ENCODE assay signal across 24 mouse cellular contexts in the genomic region with DNA sequence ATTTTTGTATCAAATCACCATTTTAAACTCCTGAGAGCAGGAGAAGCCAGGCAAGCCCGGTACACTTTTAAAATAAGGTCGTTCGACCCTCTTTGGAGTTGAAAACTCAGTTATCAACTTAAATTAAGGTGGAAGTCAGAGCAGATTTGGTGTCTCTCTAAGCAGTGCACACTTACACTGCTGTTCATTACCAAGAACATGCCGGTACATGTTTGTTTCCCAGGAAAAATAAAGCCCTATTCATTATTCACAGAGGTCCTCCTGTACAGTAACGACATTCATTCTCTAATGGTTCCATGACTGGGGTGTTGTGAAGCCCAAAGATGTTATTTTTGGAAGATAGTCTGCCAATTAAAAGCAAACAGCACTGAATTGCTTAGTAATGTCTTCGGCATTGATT. TPM values are rescaled to one million over a fixed set of nuclear protein-coding genes. Genes with fewer than 3 reads are reported as not detected.
A peak's percentile ranks its signal among the peaks of the same experiment; 100 is the strongest.
DNase-seq lines count a peak whose midpoint lies in the region; ATAC-seq and TF ChIP-seq lines count a peak whose summit lies in the region.
"Had no signal": no experiment of that assay in that cellular context is flagged by ENCODE, and none has a peak within 500 bp of the region (broad histone marks: within the 10 kb centered on the region; RNA-seq: fewer than 3 reads in every experiment).

No protein-coding gene starts in this region.

- H3K27me3 ChIP-seq in forebrain, embryonic 16.5 days (replicated peaks; ENCODE audit: control insufficient read depth, insufficient read depth, low read length): no peaks in the 10 kb centered on the region
- H3K27me3 ChIP-seq in forebrain, embryonic 10.5 days (ENCODE audit: poor library complexity, severe bottlenecking): no peaks in the 10 kb centered on the region
- no peaks in the 10 kb centered on the region for H3K27me3 ChIP-seq in hindbrain, postnatal 0 days (ENCODE audit: insufficient read depth, low read length)
- H3K27me3 ChIP-seq in midbrain, postnatal 0 days (ENCODE audit: insufficient read depth, low read length): no peaks in the 10 kb centered on the region
- H3K27me3 ChIP-seq: forebrain, embryonic 13.5 days; heart, embryonic 15.5 days; hindbrain, embryonic 13.5 days had no signal

- TF ChIP-seq POLR2A in embryonic fibroblast, embryonic 13.5 days (IDR thresholded peaks at IDR 0.05; ENCODE audit: low read depth, low read length): no peak

- no peak overlapping the region for H3K9ac ChIP-seq in forebrain, embryonic 16.5 days (replicated peaks; ENCODE audit: low read depth, low read length)
- H3K9ac ChIP-seq in hindbrain, postnatal 0 days (replicated peaks; ENCODE audit: low read length): no peak overlapping the region
- H3K9ac ChIP-seq in midbrain, postnatal 0 days (replicated peaks; ENCODE audit: low read length, poor library complexity, severe bottlenecking): no peak overlapping the region
- H3K9ac ChIP-seq: forebrain, embryonic 13.5 days; heart, embryonic 15.5 days; hindbrain, embryonic 13.5 days had no signal

- DNase-seq in forebrain, embryonic 10.5 days (ENCODE audit: extremely low spot score, low spot score): no peak
- peak; percentile 35 for DNase-seq in retina, postnatal 1 day
- DNase-seq in retina, embryonic 14.5 days (ENCODE audit: low spot score): no peak
- no peak for DNase-seq in lung, postnatal 10 days
- DNase-seq in hindbrain, postnatal 0 days (ENCODE audit: low spot score): no peak
- DNase-seq in midbrain, postnatal 0 days (ENCODE audit: low spot score): no peak
- DNase-seq: adrenal gland, adult 2 months; adrenal gland, postnatal 25 days; cerebellum, adult 8-10 months; cerebellum, postnatal 14 days; embryo, embryonic 11 days; gastrocnemius, postnatal 10 days; heart, adult 18-20 months; heart, postnatal 14 days had no signal

- H3K4me3 ChIP-seq in forebrain, embryonic 16.5 days (replicated peaks; ENCODE audit: low read length): no peak overlapping the region
- H3K4me3 ChIP-seq in forebrain, embryonic 10.5 days: no peak overlapping the region
- no peak overlapping the region for H3K4me3 ChIP-seq in embryonic fibroblast, embryonic 13.5 days (ENCODE audit: insufficient read depth, low read length)
- H3K4me3 ChIP-seq in hindbrain, postnatal 0 days (ENCODE audit: low read length): no peak overlapping the region
- H3K4me3 ChIP-seq in midbrain, postnatal 0 days (ENCODE audit: low read depth, low read length): no peak overlapping the region
- H3K4me3 ChIP-seq: forebrain, embryonic 13.5 days; heart, embryonic 15.5 days; hindbrain, embryonic 13.5 days had no signal

- peaks cover 4% of the 10 kb centered on the region for H3K4me1 ChIP-seq in forebrain, embryonic 16.5 days (replicated peaks; ENCODE audit: control insufficient read depth, insufficient read depth, low read length)
- peaks cover 7% of the 10 kb centered on the region for H3K4me1 ChIP-seq in forebrain, embryonic 10.5 days
- H3K4me1 ChIP-seq in embryonic fibroblast, embryonic 13.5 days (ENCODE audit: control insufficient read depth, insufficient read depth, low read length): peaks cover 3% of the 10 kb centered on the region
- no peaks in the 10 kb centered on the region for H3K4me1 ChIP-seq in hindbrain, postnatal 0 days (ENCODE audit: insufficient read depth, low read length)
- H3K4me1 ChIP-seq in midbrain, postnatal 0 days (ENCODE audit: insufficient read depth, low read length): no peaks in the 10 kb centered on the region
- H3K4me1 ChIP-seq: heart, embryonic 15.5 days; hindbrain, embryonic 13.5 days had no signal

- ATAC-seq in forebrain, embryonic 16.5 days: 0 out of 2 replicates have a peak, but pooled peaks have one; percentile 26
- ATAC-seq in hindbrain, postnatal 0 days: no peak
- ATAC-seq in midbrain, postnatal 0 days (ENCODE audit: low FRiP score): no peak
- ATAC-seq: forebrain, embryonic 13.5 days; intestine, embryonic 16.5 days had no signal

- no peak overlapping the region for H3K27ac ChIP-seq in forebrain, embryonic 16.5 days (ENCODE audit: low read length)
- H3K27ac ChIP-seq in forebrain, embryonic 10.5 days: no peak overlapping the region
- peak overlapping the region; percentile 86 for H3K27ac ChIP-seq in embryonic fibroblast, embryonic 13.5 days (ENCODE audit: insufficient read depth, low read length)
- H3K27ac ChIP-seq in hindbrain, postnatal 0 days: no peak overlapping the region
- H3K27ac ChIP-seq in midbrain, postnatal 0 days (ENCODE audit: low read depth, low read length): no peak overlapping the region
- H3K27ac ChIP-seq: forebrain, embryonic 13.5 days; heart, embryonic 15.5 days; hindbrain, embryonic 13.5 days had no signal

- H3K4me2 ChIP-seq in forebrain, embryonic 16.5 days (ENCODE audit: low read length): peak overlapping the region; percentile 26; the same call in 1 of the 2 replicates
- no peak overlapping the region for H3K4me2 ChIP-seq in hindbrain, postnatal 0 days (ENCODE audit: low read depth, low read length)
- no peak overlapping the region for H3K4me2 ChIP-seq in midbrain, postnatal 0 days (ENCODE audit: low read depth, low read length, poor library complexity, severe bottlenecking)
- H3K4me2 ChIP-seq: forebrain, embryonic 13.5 days; heart, embryonic 11.5 days; heart, embryonic 15.5 days; hindbrain, embryonic 13.5 days had no signal

- no peak for TF ChIP-seq CTCF in embryonic fibroblast, embryonic 13.5 days (IDR thresholded peaks at IDR 0.05; ENCODE audit: borderline replicate concordance, insufficient read depth, low read length)
- TF ChIP-seq CTCF in hindbrain, postnatal 0 days (IDR thresholded peaks at IDR 0.05; ENCODE audit: low read depth): no peak
- no peak for TF ChIP-seq CTCF in midbrain, postnatal 0 days (IDR thresholded peaks at IDR 0.05)

- no peaks in the 10 kb centered on the region for H3K9me3 ChIP-seq in forebrain, embryonic 16.5 days (ENCODE audit: control insufficient read depth, low read length)
- no peaks in the 10 kb centered on the region for H3K9me3 ChIP-seq in forebrain, embryonic 10.5 days
- no peaks in the 10 kb centered on the region for H3K9me3 ChIP-seq in hindbrain, postnatal 0 days (ENCODE audit: low read length)
- no peaks in the 10 kb centered on the region for H3K9me3 ChIP-seq in midbrain, postnatal 0 days (ENCODE audit: low read length)
- H3K9me3 ChIP-seq: forebrain, embryonic 13.5 days; heart, embryonic 15.5 days; hindbrain, embryonic 13.5 days had no signal

- 23% methylated on average over 6 of the region's 6 CpGs for WGBS in forebrain, embryonic 16.5 days
- 77% methylated on average over 6 of the region's 6 CpGs for WGBS in forebrain, embryonic 10.5 days
- WGBS in hindbrain, postnatal 0 days: 60% methylated on average over 6 of the region's 6 CpGs
- 58% methylated on average over 6 of the region's 6 CpGs for WGBS in midbrain, postnatal 0 days

- no peaks in the 10 kb centered on the region for H3K36me3 ChIP-seq in forebrain, embryonic 16.5 days (ENCODE audit: control insufficient read depth, insufficient read depth)
- H3K36me3 ChIP-seq in forebrain, embryonic 10.5 days (replicated peaks): no peaks in the 10 kb centered on the region
- no peaks in the 10 kb centered on the region for H3K36me3 ChIP-seq in hindbrain, postnatal 0 days (ENCODE audit: insufficient read depth, low read length)
- H3K36me3 ChIP-seq in midbrain, postnatal 0 days (ENCODE audit: insufficient read depth, low read length): no peaks in the 10 kb centered on the region
- H3K36me3 ChIP-seq: heart, embryonic 15.5 days; hindbrain, embryonic 13.5 days had no signal

RNA-seq across cellular contexts. Expression of a gene that starts 8.2 kb away (rescaled TPM):
- 17.2 and 18.2 TPM in 2 replicates for polyA plus RNA-seq in forebrain, embryonic 16.5 days (2015; fragmentation: Nextera tagmentation; extraction: Ambion mirVana)
- 36.5 and 38.0 TPM in 2 replicates for polyA plus RNA-seq in forebrain, embryonic 10.5 days (2016; fragmentation: Nextera tagmentation; extraction: Ambion mirVana)
- 47.7 and 61.9 TPM in 2 replicates for polyA plus RNA-seq in embryonic fibroblast, embryonic 13.5 days (2011; ENCODE audit: insufficient read length, low read depth, missing spikeins)
- total RNA-seq in hindbrain, postnatal 0 days (2014; rRNA removed): 20.5 and 28.5 TPM in 2 replicates
- 17.1 and 17.9 TPM in 2 replicates for polyA plus RNA-seq in hindbrain, postnatal 0 days (2015; fragmentation: Nextera tagmentation; extraction: Ambion mirVana)
- total RNA-seq in midbrain, postnatal 0 days (2014; rRNA removed): 20.3 and 29.1 TPM in 2 replicates
- polyA plus RNA-seq in midbrain, postnatal 0 days (2015; fragmentation: Nextera tagmentation; extraction: Ambion mirVana): 15.6 and 19.3 TPM in 2 replicates
- total RNA-seq: common myeloid progenitor, adult 5-6 weeks; hematopoietic stem cell, adult 5-6 weeks; MEL had no signal
